Mouse (Mus musculus) hindbrain, embryonic 16.5 days (tissue): ENCODE data around the gene Aars2. TPM values are rescaled to one million over a fixed set of nuclear protein-coding genes. Genes with fewer than 3 reads are reported as not detected.

ENCODE experiments used
- ATAC-seq: fragments of 200-750 bp; cut with Nextera tagmentation; 2 replicates; pipeline ENCODE4 v1.8.0; 2017; ENCODE audit warnings: moderate TSS enrichment, moderate library complexity
- H3K27ac ChIP-seq: fragments of 300-500 bp; sonication (generic); 2 replicates; pipeline ENCODE4 v1.5.1; 2014; ENCODE audit warnings: low read depth, mild to moderate bottlenecking, control low read depth, low read length, moderate library complexity
- H3K27me3 ChIP-seq: fragments of 300-500 bp; sonication (generic); replicated peaks from 2 replicates; pipeline ENCODE4 v1.6.1; 2014; ENCODE audit warnings: low read length; ENCODE audit not compliant: control insufficient read depth, insufficient read depth
- H3K36me3 ChIP-seq: fragments of 300-500 bp; sonication (generic); 2 replicates; pipeline ENCODE4 v1.6.1; 2014; ENCODE audit warnings: mild to moderate bottlenecking, low read length, moderate library complexity, mixed read lengths; ENCODE audit not compliant: control insufficient read depth, insufficient read depth
- H3K4me1 ChIP-seq: fragments of 300-500 bp; sonication (generic); 2 replicates; pipeline ENCODE4 v1.6.1; 2014; ENCODE audit warnings: low read depth, low read length; ENCODE audit not compliant: control insufficient read depth, insufficient read depth
- H3K4me2 ChIP-seq: fragments of 300-500 bp; sonication (generic); 2 replicates; pipeline ENCODE4 v1.6.1; 2014; ENCODE audit warnings: mild to moderate bottlenecking, low read length, control low read depth, moderate library complexity
- H3K4me3 ChIP-seq: fragments of 300-500 bp; sonication (generic); 2 replicates; pipeline ENCODE4 v1.5.1; 2014; ENCODE audit warnings: mild to moderate bottlenecking, low read length, control low read depth, moderate library complexity
- H3K9ac ChIP-seq: fragments of 300-500 bp; sonication (generic); 2 replicates; pipeline ENCODE4 v1.6.1; 2014; ENCODE audit warnings: low read depth, mild to moderate bottlenecking, control low read depth, low read length, moderate library complexity
- H3K9me3 ChIP-seq: fragments of 300-500 bp; sonication (generic); 2 replicates; pipeline ENCODE4 v1.6.1; 2014; ENCODE audit warnings: mild to moderate bottlenecking, low read length, moderate library complexity; ENCODE audit not compliant: control insufficient read depth
- WGBS: fragments of 180-500 bp; shearing (Covaris S2); extraction: QIAGEN DNeasy Blood & Tissue Kit; methylation state at CpG from one replicate; pipeline ENCODE4 v1.1.7; 2014; 5-methylcytosine and 5-hydroxymethylcytosine counted together
- polyA plus RNA-seq: library from polyadenylated mRNA; unstranded; fragments of >200 nt; fragmentation: Nextera tagmentation; extraction: Ambion mirVana; gene quantifications from 2 replicates; pipeline ENCODE4 v1.2.1, GENCODE M21; 2015

Aars2 gene
- polyA plus RNA-seq, 1 experiment from 2014 or later: 20.6 TPM

DNA sequence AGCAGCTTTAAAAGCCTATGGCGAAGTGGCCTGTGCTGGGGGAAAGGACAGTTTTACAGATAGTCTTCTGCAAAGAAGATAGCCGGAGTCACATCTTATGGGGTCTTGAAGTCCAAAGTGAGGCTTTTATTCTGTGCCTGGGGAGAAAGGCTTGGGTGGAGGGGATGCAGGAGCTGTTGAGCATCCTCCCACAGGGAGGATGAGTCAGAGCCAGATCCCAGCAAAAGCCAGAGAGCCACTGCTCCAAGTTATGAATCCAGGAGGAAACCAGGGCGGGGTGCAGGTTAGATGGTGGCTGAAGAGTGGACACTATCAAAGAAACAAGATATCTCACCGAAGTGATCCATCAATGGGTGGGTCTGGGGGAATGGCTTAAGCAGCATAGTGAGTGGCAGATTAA lies 5.1 kb downstream of the Aars2 start:
- Histone ChIP-seq H3K4me3 (no peak overlapping the region), H3K27me3 (no peaks in the 10 kb centered on the region), H3K9me3 (no peaks in the 10 kb centered on the region), H3K4me2 (no peak overlapping the region), H3K36me3 (peaks cover 13% of the 10 kb centered on the region), H3K4me1 (peaks cover 7% of the 10 kb centered on the region), H3K27ac (no peak overlapping the region), H3K9ac (no peak overlapping the region)
- WGBS: 95% methylated on average over 4 of the region's 4 CpGs
- ATAC-seq: no peak

GRCm38 (mm10) chr17:45515204-45515726 lies 8.6 kb downstream of the Aars2 start:
- H3K27ac ChIP-seq: no peak overlapping the region
- no peak overlapping the region for H3K9ac ChIP-seq
- no peaks in the 10 kb centered on the region for H3K4me1 ChIP-seq
- 52% methylated on average over 15 of the region's 15 CpGs for WGBS
- peaks cover 3% of the 10 kb centered on the region; the same call in 1 of the 2 replicates for H3K36me3 ChIP-seq
- no peaks in the 10 kb centered on the region for H3K27me3 ChIP-seq
- ATAC-seq: no peak
- no peaks in the 10 kb centered on the region for H3K9me3 ChIP-seq
- no peak overlapping the region for H3K4me2 ChIP-seq
- no peak overlapping the region for H3K4me3 ChIP-seq

GRCm38 (mm10) chr17:45515806-45516205 lies 9.2 kb downstream of the Aars2 start:
- Histone ChIP-seq H3K27ac (no peak overlapping the region), H3K9ac (no peak overlapping the region), H3K27me3 (no peaks in the 10 kb centered on the region), H3K36me3 (peaks cover 5% of the 10 kb centered on the region; the same call in 1 of the 2 replicates), H3K4me1 (no peaks in the 10 kb centered on the region), H3K4me3 (no peak overlapping the region), H3K4me2 (no peak overlapping the region), H3K9me3 (no peaks in the 10 kb centered on the region)
- ATAC-seq: no peak
- 86% methylated on average over 10 of the region's 10 CpGs for WGBS

- H3K36me3 ChIP-seq: peaks cover 5% of the 10 kb centered on the region; the same call in 1 of the 2 replicates
- H3K27ac ChIP-seq: no peak overlapping the region
- no peak overlapping the region for H3K4me2 ChIP-seq
- no peaks in the 10 kb centered on the region for H3K9me3 ChIP-seq
- 57% methylated on average over 8 of the region's 8 CpGs for WGBS
- no peak overlapping the region for H3K4me3 ChIP-seq
- no peak overlapping the region for H3K9ac ChIP-seq
- no peaks in the 10 kb centered on the region for H3K27me3 ChIP-seq
- H3K4me1 ChIP-seq: no peaks in the 10 kb centered on the region
- ATAC-seq: peak; percentile 40; the same call in 1 of the 2 replicates
Observed at GRCm38 (mm10) chr17:45516488-45516887, 9.8 kb downstream of the Aars2 start.

GRCm38 (mm10) chr17:45517135-45517534 lies 10.5 kb downstream of the Aars2 start:
- Histone ChIP-seq H3K27ac (no peak overlapping the region), H3K4me2 (no peak overlapping the region), H3K27me3 (no peaks in the 10 kb centered on the region), H3K36me3 (peaks cover 5% of the 10 kb centered on the region; the same call in 1 of the 2 replicates), H3K4me1 (no peaks in the 10 kb centered on the region), H3K9me3 (no peaks in the 10 kb centered on the region), H3K4me3 (no peak overlapping the region), H3K9ac (no peak overlapping the region)
- 91% methylated on average over 21 of the region's 21 CpGs for WGBS
- no peak for ATAC-seq

- no peak overlapping the region for H3K4me3 ChIP-seq
- 93% methylated on average over 28 of the region's 28 CpGs for WGBS
- no peak overlapping the region for H3K9ac ChIP-seq
- no peak overlapping the region for H3K4me2 ChIP-seq
- H3K4me1 ChIP-seq: peaks cover 5% of the 10 kb centered on the region
- peaks cover 5% of the 10 kb centered on the region; the same call in 1 of the 2 replicates for H3K36me3 ChIP-seq
- no peak for ATAC-seq
- no peaks in the 10 kb centered on the region for H3K9me3 ChIP-seq
- no peak overlapping the region for H3K27ac ChIP-seq
- H3K27me3 ChIP-seq: no peaks in the 10 kb centered on the region
Observed at GRCm38 (mm10) chr17:45517549-45518215, 11.0 kb downstream of the Aars2 start.

DNA sequence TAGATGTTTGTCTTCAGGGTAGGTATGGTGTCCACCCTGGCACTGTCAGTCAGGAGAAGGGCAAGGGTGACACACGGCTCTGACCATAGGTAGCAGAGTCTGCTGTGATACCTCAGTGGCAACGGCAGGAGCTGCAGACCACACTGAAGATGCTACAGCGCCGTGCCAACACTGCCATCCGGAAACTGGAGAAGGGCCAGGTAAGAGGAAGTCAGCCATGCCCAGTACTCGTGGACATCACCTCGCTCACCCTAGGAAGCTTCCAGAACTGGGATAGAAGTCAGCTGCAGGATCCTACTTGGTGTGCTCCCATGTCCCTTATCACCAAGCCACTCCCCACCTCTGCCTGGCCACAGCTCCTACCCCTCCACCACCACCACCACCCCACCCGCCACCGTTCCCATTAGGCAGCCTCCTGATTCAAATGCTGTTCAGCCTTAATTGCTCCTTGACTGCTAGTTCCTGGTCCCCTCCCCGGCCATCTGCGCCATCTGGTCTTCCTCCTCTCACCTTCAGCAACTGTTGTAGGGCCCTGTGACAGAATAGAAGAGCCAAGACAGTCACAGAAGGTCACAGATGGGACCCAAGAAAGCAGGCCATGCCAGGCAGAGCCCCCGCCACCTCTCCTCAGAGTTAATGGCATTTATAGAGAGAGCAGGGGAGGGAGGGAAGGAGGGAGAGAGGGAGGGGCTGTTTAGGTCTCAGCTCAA lies 12.3 kb downstream of the Aars2 start:
- Histone ChIP-seq H3K36me3 (peaks cover 5% of the 10 kb centered on the region; the same call in 1 of the 2 replicates), H3K4me1 (peaks cover 14% of the 10 kb centered on the region), H3K9me3 (no peaks in the 10 kb centered on the region), H3K4me3 (no peak overlapping the region), H3K27ac (peak overlapping the region; percentile 49; the same call in 1 of the 2 replicates), H3K9ac (no peak overlapping the region), H3K27me3 (no peaks in the 10 kb centered on the region), H3K4me2 (no peak overlapping the region)
- WGBS: 72% methylated on average over 12 of the region's 12 CpGs
- peak; percentile 35 for ATAC-seq

DNA sequence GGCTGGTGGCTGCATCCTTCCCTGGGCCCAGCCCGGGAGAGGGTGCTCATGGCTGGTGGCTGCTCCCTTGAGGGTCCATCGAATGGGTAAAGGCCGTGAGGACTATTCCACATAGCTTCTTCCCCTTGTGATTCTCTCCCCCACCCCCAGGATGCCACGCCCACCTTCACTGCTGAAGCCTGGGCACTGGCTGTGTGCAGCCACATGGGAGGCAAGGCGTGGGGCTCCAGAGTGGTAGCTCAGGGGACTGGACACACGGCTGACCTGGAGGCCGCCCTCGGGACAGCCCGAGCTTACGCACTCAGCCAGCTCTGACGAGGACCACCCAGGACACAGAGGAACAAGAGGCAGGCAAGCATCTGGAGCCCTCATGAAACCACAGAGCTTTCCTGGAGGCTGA lies 13.5 kb downstream of the Aars2 start:
- 79% methylated on average over 11 of the region's 11 CpGs for WGBS
- Histone ChIP-seq H3K27ac (no peak overlapping the region; the same call in 1 of the 2 replicates), H3K4me1 (peaks cover 14% of the 10 kb centered on the region), H3K4me2 (no peak overlapping the region), H3K9me3 (no peaks in the 10 kb centered on the region), H3K9ac (no peak overlapping the region), H3K4me3 (no peak overlapping the region), H3K27me3 (no peaks in the 10 kb centered on the region), H3K36me3 (peaks cover 5% of the 10 kb centered on the region; the same call in 1 of the 2 replicates)
- no peak for ATAC-seq

DNA sequence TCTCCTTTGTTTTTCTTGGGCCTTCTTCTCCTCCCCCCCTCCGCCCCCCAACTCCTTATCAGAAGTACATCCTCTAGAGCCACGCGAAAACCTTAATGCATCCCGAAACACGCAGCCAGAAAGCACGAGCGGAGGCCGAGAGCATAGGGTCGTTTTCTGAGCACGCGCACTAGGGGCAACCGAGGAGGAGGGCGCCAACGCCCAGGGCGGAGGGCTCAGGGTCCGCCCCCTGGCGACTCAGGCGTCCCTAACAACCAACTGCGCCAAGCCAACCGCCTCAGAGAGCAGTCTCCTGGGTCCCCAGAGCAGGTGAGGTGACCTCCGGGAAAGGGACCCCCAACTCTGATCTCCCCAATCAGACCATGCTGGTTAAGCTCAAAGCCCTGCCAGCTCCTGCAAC lies 16.6 kb downstream of the Aars2 start, which contains the start of gene Tcte1:
TSS of gene Tcte1 (plus strand) at position 172 of the 400 bp plus-strand sequence.
- Histone ChIP-seq H3K36me3 (peaks cover 3% of the 10 kb centered on the region; the same call in 1 of the 2 replicates), H3K9me3 (no peaks in the 10 kb centered on the region), H3K4me1 (peaks cover 15% of the 10 kb centered on the region), H3K4me2 (peak within 1 kb of the TSS; percentile 78), H3K27me3 (no peaks in the 10 kb centered on the region; the same call in 1 of the 2 replicates), H3K27ac (no peak within 1 kb of the TSS; the same call in 1 of the 2 replicates), H3K9ac (peak within 1 kb of the TSS; percentile 68), H3K4me3 (peak within 1 kb of the TSS; percentile 41)
- under 1% methylated on average over 18 of the region's 21 CpGs for WGBS
- peak; percentile 64 for ATAC-seq
